Mouse (Mus musculus) heart, embryonic 12.5 days (tissue): ENCODE data around the gene Vmn1r5. TPM values are rescaled to one million over a fixed set of nuclear protein-coding genes. Genes with fewer than 3 reads are reported as not detected.

Experiments
- polyA plus RNA-seq: library from polyadenylated mRNA; unstranded; fragments of >200 nt; fragmentation: Nextera tagmentation; extraction: Ambion mirVana; gene quantifications from 2 replicates; pipeline ENCODE4 v1.2.1, GENCODE M21; 2016

The Vmn1r5 gene
- polyA plus RNA-seq, 1 experiment from 2014 or later = not detected

Other genes with a start within 250 kb of the Vmn1r5 start
- gene Kbtbd2, start 172.5 kb upstream of the Vmn1r5 start, polyA plus RNA-seq = 37.0 and 40.2 TPM in 2 replicates
- gene Fkbp9, start 138.2 kb upstream of the Vmn1r5 start, polyA plus RNA-seq = 151 and 154 TPM in 2 replicates
- gene Nt5c3, start 46.3 kb upstream of the Vmn1r5 start, polyA plus RNA-seq = 74.8 and 77.4 TPM in 2 replicates
- 0.10 and 0.12 TPM in 2 replicates for gene Vmn1r4, start 46.3 kb upstream of the Vmn1r5 start, polyA plus RNA-seq
- not detected in 2 replicates for gene Vmn1r6, start 27.0 kb downstream of the Vmn1r5 start, polyA plus RNA-seq
- not detected in 2 replicates for gene Vmn1r7, start 55.1 kb downstream of the Vmn1r5 start, polyA plus RNA-seq
- gene Vmn1r8, start 62.0 kb downstream of the Vmn1r5 start, polyA plus RNA-seq = not detected in 2 replicates
- not detected in 2 replicates for gene Vmn1r9, start 96.5 kb downstream of the Vmn1r5 start, polyA plus RNA-seq
- gene Vmn1r10, start 139.2 kb downstream of the Vmn1r5 start, polyA plus RNA-seq = not detected in 2 replicates
- gene Vmn1r11, start 163.2 kb downstream of the Vmn1r5 start, polyA plus RNA-seq = not detected in 2 replicates
- gene Vmn1r12, start 186.6 kb downstream of the Vmn1r5 start, polyA plus RNA-seq = not detected in 2 replicates
- not detected in 2 replicates for gene Vmn1r13, start 233.0 kb downstream of the Vmn1r5 start, polyA plus RNA-seq